Mouse (Mus musculus) neural tube, embryonic 13.5 days (tissue): Measurements from ENCODE around the gene Ahnak2. TPM values are rescaled to one million over a fixed set of nuclear protein-coding genes. Genes with fewer than 3 reads are reported as not detected.

Experiments used
- ATAC-seq: fragments of 200-750 bp; cut with Nextera tagmentation; 2 replicates; pipeline ENCODE4 v1.8.0; 2017; ENCODE audit warnings: low read depth, mild to moderate bottlenecking, moderate TSS enrichment, moderate library complexity
- H3K27ac ChIP-seq: fragments of 300-500 bp; sonication (generic); replicated peaks from 2 replicates; pipeline ENCODE4 v1.5.1; 2015; ENCODE audit warnings: moderate library complexity, mild to moderate bottlenecking, inconsistent platforms
- H3K27me3 ChIP-seq: fragments of 300-500 bp; sonication (generic); 2 replicates; pipeline ENCODE4 v1.6.1; 2015; ENCODE audit warnings: mild to moderate bottlenecking, inconsistent platforms
- H3K36me3 ChIP-seq: fragments of 300-500 bp; sonication (generic); 2 replicates; pipeline ENCODE4 v1.6.1; 2015; ENCODE audit warnings: mild to moderate bottlenecking, inconsistent platforms
- H3K4me1 ChIP-seq: fragments of 300-500 bp; sonication (generic); replicated peaks from 2 replicates; pipeline ENCODE4 v1.6.1; 2015; ENCODE audit warnings: inconsistent platforms
- H3K4me2 ChIP-seq: fragments of 300-500 bp; sonication (generic); 2 replicates; pipeline ENCODE4 v1.6.1; 2015; ENCODE audit warnings: inconsistent platforms, mild to moderate bottlenecking, moderate library complexity
- H3K4me3 ChIP-seq: fragments of 300-500 bp; sonication (generic); 2 replicates; pipeline ENCODE4 v1.5.1; 2015; ENCODE audit warnings: mild to moderate bottlenecking, inconsistent platforms
- H3K9ac ChIP-seq: fragments of 300-500 bp; sonication (generic); 2 replicates; pipeline ENCODE4 v1.6.1; 2015; ENCODE audit warnings: moderate library complexity, mild to moderate bottlenecking, inconsistent platforms
- H3K9me3 ChIP-seq: fragments of 300-500 bp; sonication (generic); 2 replicates; pipeline ENCODE4 v1.6.1; 2016; ENCODE audit warnings: inconsistent platforms
- WGBS: fragments of 180-500 bp; shearing (Covaris S2); methylation state at CpG from one replicate; pipeline ENCODE4 v1.1.7; 2015; 5-methylcytosine and 5-hydroxymethylcytosine counted together
- polyA plus RNA-seq: library from polyadenylated mRNA; unstranded; fragments of >200 nt; fragmentation: Nextera tagmentation; extraction: Ambion mirVana; gene quantifications from 2 replicates; pipeline ENCODE4 v1.2.1, GENCODE M21; 2015

Ahnak2 gene
- polyA plus RNA-seq, 1 experiment from 2014 or later = 2.8 TPM

DNA sequence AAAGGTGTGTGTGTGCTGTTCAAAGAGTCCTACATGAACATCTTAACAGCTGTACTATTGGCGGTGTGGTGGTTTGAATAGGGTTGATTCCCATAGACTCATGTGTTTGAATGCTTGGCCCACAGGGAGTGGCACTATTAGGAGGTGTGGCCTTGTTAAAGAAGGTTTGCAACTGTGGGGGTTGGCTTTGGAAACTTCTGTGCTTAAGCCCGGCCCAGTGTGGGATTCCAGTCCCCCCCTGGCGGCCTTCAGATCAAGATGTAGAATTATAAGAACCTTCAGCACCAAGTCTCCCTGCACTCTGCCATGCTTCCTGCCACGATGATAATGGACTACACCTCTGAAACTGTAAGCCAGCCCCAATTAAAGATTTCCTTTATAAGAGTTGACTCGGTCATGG, 30.0 kb upstream of the Ahnak2 start:
- Histone ChIP-seq H3K4me1 (peaks cover 33% of the 10 kb centered on the region), H3K27ac (no peak overlapping the region), H3K9ac (no peak overlapping the region), H3K4me3 (no peak overlapping the region), H3K4me2 (no peak overlapping the region), H3K36me3 (peaks cover 18% of the 10 kb centered on the region), H3K27me3 (no peaks in the 10 kb centered on the region), H3K9me3 (no peaks in the 10 kb centered on the region)
- ATAC-seq = no peak
- 91% methylated on average over 5 of the region's 5 CpGs for WGBS

DNA sequence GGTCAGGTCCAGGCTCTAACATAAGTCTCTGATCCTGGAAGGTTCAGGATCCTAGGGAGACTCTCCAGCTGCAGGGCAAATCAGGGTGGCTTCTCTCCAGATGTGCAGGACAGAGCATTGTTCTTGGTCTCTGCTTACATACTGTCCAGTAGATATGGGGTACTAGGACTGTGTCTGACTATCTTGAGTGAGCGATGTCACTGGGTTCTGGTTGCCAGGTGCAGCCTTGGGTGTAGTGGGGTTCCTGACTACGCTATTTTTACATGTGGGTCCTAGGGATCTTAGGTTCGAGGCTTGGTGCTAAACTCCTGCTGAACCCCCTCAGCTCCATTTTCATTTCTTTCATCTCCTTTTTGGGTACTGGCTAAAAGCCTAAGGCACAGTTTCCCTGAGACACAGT, 28.1 kb upstream of the Ahnak2 start:
- peaks cover 27% of the 10 kb centered on the region for H3K36me3 ChIP-seq
- 92% methylated on average over 3 of the region's 3 CpGs for WGBS
- H3K27ac ChIP-seq = no peak overlapping the region
- H3K27me3 ChIP-seq = no peaks in the 10 kb centered on the region
- no peak for ATAC-seq
- H3K4me1 ChIP-seq = peaks cover 52% of the 10 kb centered on the region
- H3K4me3 ChIP-seq = peak overlapping the region; percentile 97
- peak overlapping the region; percentile 87 for H3K9ac ChIP-seq
- H3K9me3 ChIP-seq = no peaks in the 10 kb centered on the region
- peak overlapping the region; percentile 77 for H3K4me2 ChIP-seq

DNA sequence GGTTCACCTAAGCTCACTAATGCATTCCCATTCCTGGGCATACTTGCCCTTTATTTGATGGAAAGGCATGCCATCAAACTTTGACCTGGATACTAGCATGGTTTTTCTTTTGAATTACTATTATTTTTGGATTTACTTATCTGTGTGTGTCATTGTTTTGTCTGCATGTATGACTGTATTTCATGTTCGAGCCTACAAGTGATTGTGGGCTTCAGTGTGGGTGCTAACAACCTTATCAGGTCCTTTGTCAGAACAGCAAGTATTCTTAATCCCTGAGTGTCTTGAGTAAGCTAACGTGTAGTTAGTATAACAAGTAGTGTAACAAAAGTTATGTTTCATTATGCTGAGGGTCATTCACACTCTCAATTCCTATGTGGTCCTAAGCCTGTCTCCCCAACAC, 27.7 kb upstream of the Ahnak2 start:
- no peak for ATAC-seq
- peaks cover 30% of the 10 kb centered on the region for H3K36me3 ChIP-seq
- WGBS = 38% methylated on average over 2 of the region's 2 CpGs
- no peaks in the 10 kb centered on the region for H3K27me3 ChIP-seq
- H3K4me3 ChIP-seq = peak overlapping the region; percentile 97
- no peaks in the 10 kb centered on the region for H3K9me3 ChIP-seq
- peaks cover 54% of the 10 kb centered on the region for H3K4me1 ChIP-seq
- H3K27ac ChIP-seq = peak overlapping the region; percentile 84
- H3K4me2 ChIP-seq = peak overlapping the region; percentile 77
- peak overlapping the region; percentile 87 for H3K9ac ChIP-seq

DNA sequence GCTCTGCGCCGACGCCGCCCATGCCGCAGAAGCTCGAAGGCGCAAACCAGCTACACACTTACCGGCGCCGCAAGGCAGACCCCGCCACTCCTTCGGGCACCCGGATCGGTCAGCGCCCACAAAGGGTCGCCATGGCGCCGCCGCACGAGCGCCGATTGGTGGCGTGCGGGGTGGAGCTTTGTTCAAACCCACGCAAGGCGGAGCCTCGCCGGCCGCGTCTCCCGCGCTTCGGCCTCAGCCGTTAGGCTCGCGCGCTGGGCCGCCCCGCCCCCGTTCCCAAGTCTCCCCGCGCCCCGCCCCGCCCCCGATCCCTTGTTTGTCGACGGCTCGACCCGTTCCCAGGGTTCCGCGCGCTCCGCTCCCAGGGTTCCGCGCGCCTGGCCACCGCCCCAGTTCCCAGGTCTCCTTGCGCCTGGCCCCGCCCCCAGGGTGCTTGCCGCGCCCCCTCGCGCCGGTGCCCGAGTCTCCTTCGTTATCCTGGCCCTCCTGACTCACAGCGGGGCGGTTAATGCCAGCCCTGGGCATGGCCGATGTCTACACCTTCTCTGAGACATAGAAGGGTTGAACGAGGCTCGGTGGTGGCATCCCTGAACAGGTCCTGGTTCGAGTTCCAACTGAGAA, 26.9 kb upstream of the Ahnak2 start, which contains the start of gene Cdca4:
TSS of gene Cdca4 (minus strand) at position 180 of the 621 bp plus-strand sequence.
- H3K9me3 ChIP-seq = no peaks in the 10 kb centered on the region
- H3K27me3 ChIP-seq = no peaks in the 10 kb centered on the region
- H3K4me2 ChIP-seq = peak within 1 kb of the TSS; percentile 97
- H3K27ac ChIP-seq = peak within 1 kb of the TSS; percentile 94
- H3K36me3 ChIP-seq = peaks cover 37% of the 10 kb centered on the region
- peak within 1 kb of the TSS; percentile 98 for H3K9ac ChIP-seq
- peak; percentile 97 for ATAC-seq
- peaks cover 62% of the 10 kb centered on the region for H3K4me1 ChIP-seq
- H3K4me3 ChIP-seq = peak within 1 kb of the TSS; percentile 97
- WGBS = under 1% methylated on average over 72 of the region's 72 CpGs

DNA sequence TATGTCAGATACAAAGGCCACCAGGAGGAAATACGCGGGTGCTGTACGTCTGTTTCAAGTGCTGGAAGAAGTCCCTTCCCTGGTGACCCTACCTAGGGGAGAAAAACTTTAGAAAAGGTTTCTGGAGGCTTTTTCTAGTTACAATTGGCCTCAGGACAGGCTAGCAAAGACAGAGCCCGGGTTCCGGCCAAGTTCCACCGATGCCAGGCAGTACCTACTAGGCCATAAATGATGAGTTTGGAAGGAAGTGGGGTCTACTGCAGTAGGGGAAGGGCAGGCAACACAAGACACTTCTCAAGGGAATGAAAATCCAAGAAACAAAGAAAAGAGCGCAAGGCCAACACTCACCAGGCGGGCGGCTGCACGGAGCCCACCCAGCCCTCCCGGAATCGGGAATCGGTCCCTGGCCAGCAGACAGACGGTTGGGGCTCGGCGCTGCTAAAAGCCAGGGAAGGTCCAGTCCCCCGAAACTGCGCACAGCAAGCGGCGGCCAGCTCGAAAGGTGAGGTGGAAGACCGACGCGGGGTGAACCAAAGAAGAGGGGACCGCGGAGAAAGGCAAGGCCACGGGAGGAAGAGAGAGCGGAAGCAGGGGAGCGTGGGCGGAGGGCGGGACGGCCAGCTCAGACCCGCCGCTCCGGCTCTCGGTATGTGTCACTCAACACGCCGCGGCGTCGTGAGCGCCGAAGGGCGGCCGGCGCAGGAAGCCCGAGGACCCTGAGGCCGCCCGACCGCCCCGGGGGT, 26.2 kb upstream of the Ahnak2 start:
- Histone ChIP-seq H3K27ac (peak overlapping the region; percentile 94), H3K4me2 (peak overlapping the region; percentile 97), H3K27me3 (no peaks in the 10 kb centered on the region), H3K4me1 (peaks cover 69% of the 10 kb centered on the region), H3K36me3 (peaks cover 38% of the 10 kb centered on the region), H3K9me3 (no peaks in the 10 kb centered on the region), H3K4me3 (peak overlapping the region; percentile 97), H3K9ac (peak overlapping the region; percentile 98)
- 1% methylated on average over 51 of the region's 51 CpGs for WGBS
- ATAC-seq = peak; percentile 80

DNA sequence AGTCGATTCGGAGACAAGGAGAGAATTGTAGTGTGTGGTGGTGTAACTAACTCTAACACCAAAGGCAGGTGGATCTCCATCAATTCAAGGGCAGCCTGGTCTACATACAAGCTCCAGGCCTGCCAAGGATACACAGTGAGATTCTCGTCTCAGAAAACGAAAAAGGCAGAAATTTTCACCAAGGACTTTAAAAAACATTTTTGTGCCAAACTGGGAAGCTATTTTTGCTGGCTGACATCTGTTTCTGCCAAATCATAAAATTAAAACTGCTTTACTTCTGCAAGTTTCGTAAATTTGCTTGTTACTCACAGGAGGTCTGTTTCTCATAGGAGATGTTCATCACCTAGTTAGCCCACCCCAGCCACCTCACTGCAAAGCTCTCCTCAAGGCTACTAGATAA, 23.4 kb upstream of the Ahnak2 start:
- Histone ChIP-seq H3K27ac (no peak overlapping the region), H3K9ac (peak overlapping the region; percentile 98; the same call in 1 of the 2 replicates), H3K36me3 (peaks cover 39% of the 10 kb centered on the region), H3K4me2 (no peak overlapping the region), H3K9me3 (no peaks in the 10 kb centered on the region), H3K4me3 (no peak overlapping the region), H3K27me3 (no peaks in the 10 kb centered on the region), H3K4me1 (peaks cover 72% of the 10 kb centered on the region)
- 94% methylated on average over 5 of the region's 5 CpGs for WGBS
- no peak for ATAC-seq

DNA sequence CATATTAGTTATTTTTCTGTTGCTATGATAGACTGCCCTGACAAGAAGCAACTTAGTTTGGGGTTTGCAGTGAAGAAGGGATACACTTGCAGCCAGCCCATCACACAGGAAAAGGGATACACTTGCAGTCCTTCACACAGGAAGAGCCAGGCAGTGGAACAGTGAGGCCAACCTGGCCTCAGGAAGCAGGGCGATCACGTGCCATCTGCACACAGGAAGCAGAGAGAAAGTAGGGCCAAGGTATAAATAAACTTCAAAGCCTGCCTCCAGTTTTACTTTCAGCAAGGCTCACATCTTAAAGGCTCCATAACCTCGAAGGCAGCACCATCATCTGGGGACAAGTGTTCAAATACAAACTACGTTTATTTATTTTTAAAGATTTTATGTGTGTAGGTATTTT, 20.8 kb upstream of the Ahnak2 start:
- Histone ChIP-seq H3K4me1 (peaks cover 59% of the 10 kb centered on the region), H3K27me3 (no peaks in the 10 kb centered on the region), H3K27ac (no peak overlapping the region), H3K4me2 (no peak overlapping the region), H3K9ac (no peak overlapping the region), H3K4me3 (no peak overlapping the region), H3K9me3 (no peaks in the 10 kb centered on the region), H3K36me3 (peaks cover 63% of the 10 kb centered on the region)
- ATAC-seq = no peak
- WGBS = 83% methylated on average over 4 of the region's 4 CpGs

DNA sequence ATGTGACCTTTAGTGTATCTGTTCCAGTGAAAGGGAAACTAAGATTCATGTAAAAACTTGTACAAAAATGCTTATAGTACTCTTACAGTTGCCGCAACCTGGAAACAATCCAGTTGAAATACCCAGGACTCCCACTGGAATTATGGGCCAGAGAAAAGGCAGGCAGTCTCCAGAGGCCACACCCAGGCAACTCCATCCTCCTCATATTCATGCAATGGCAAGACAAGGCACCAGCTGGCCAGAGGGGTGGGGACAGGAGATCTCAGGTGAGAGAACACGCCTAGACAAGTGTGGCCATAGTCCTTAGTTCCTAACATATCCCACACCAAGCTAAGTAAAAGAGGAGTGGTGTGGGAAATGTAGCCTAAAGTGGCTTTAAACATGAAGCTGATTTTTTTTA, 20.2 kb upstream of the Ahnak2 start:
- no peaks in the 10 kb centered on the region for H3K9me3 ChIP-seq
- no peak overlapping the region for H3K27ac ChIP-seq
- 79% methylated on average over 2 of the region's 2 CpGs for WGBS
- ATAC-seq = no peak
- no peaks in the 10 kb centered on the region for H3K27me3 ChIP-seq
- no peak overlapping the region for H3K4me3 ChIP-seq
- H3K4me2 ChIP-seq = no peak overlapping the region
- no peak overlapping the region for H3K9ac ChIP-seq
- peaks cover 53% of the 10 kb centered on the region for H3K4me1 ChIP-seq
- peaks cover 68% of the 10 kb centered on the region for H3K36me3 ChIP-seq

DNA sequence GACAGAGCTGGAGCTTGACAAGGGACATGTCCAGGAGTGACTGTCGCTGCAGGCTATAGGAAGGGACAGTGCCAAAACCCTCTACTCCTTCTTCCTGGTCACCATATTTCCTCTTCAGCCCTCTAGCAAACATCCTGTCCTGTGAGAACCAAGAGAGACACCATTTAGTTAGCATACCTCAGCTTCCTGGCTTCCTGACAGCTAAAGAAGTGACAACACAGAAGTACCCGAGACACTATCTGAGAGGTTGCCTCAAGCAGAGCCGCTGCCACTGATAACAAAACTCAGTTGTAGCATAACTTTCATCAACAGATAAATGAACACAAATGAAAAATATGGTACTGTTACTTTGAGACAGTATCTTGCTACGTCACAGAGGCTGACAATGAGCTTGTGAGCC, 19.5 kb upstream of the Ahnak2 start:
- H3K36me3 ChIP-seq = peaks cover 68% of the 10 kb centered on the region
- H3K27me3 ChIP-seq = no peaks in the 10 kb centered on the region
- H3K27ac ChIP-seq = no peak overlapping the region
- 93% methylated on average over 4 of the region's 4 CpGs for WGBS
- no peak overlapping the region for H3K4me3 ChIP-seq
- peaks cover 46% of the 10 kb centered on the region for H3K4me1 ChIP-seq
- ATAC-seq = no peak
- H3K9ac ChIP-seq = no peak overlapping the region
- no peaks in the 10 kb centered on the region for H3K9me3 ChIP-seq
- no peak overlapping the region for H3K4me2 ChIP-seq

DNA sequence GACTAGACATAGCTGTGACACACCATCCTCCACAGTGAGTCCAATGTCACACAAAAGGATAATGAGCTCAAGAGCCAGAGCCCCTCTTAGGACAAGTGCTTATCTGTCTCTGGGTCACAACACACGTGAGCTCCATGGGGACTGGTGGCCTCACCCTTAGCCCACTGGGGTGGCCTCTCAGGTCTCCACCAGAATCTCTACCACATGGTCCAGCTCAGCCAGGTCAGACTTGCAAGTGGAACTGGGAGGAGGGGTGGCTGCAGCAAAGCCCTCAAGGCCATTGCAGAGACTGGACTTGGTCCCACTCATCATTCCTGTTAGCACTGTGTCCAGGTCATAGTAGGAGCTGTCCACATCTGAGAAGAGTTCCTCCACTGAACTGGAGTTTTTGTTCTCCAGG, 18.8 kb upstream of the Ahnak2 start:
- Histone ChIP-seq H3K36me3 (peaks cover 67% of the 10 kb centered on the region), H3K9ac (no peak overlapping the region), H3K9me3 (no peaks in the 10 kb centered on the region), H3K4me2 (no peak overlapping the region), H3K4me1 (peaks cover 39% of the 10 kb centered on the region), H3K27me3 (no peaks in the 10 kb centered on the region), H3K27ac (no peak overlapping the region), H3K4me3 (no peak overlapping the region)
- 79% methylated on average over 1 of the region's 1 CpGs for WGBS
- no peak for ATAC-seq

DNA sequence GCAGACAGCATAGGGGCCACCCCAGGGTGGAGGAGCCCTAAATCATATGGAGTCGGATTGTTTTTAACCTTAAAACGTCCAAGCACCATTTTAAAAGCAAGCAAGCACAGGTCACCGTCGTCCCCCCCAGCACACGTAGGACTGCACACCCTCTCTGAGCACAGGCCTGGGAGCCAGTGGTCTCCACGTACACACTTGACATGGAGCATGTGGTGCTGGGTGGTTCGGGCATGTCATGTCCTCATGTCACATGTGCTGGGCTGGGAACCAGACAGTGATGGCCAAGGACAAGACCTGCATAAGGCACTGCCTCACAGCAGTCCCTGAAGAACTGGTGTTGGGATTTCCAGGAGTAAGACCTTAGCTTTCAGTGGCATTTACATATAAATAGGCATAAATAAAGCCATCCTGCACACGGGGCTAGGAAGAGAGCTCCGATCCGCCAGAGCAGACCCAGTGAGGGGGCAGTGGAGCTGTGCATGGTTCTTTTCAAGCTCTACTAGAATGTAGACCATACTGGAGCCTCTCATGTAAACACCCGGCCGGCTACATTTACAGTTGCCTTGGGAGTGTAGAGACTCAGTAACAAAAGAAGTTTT, 18.0 kb upstream of the Ahnak2 start:
- H3K27me3 ChIP-seq = no peaks in the 10 kb centered on the region
- H3K27ac ChIP-seq = no peak overlapping the region
- H3K36me3 ChIP-seq = peaks cover 70% of the 10 kb centered on the region
- no peak overlapping the region for H3K4me3 ChIP-seq
- no peak for ATAC-seq
- H3K4me2 ChIP-seq = no peak overlapping the region
- H3K9me3 ChIP-seq = no peaks in the 10 kb centered on the region
- 78% methylated on average over 12 of the region's 12 CpGs for WGBS
- peaks cover 32% of the 10 kb centered on the region for H3K4me1 ChIP-seq
- H3K9ac ChIP-seq = no peak overlapping the region

DNA sequence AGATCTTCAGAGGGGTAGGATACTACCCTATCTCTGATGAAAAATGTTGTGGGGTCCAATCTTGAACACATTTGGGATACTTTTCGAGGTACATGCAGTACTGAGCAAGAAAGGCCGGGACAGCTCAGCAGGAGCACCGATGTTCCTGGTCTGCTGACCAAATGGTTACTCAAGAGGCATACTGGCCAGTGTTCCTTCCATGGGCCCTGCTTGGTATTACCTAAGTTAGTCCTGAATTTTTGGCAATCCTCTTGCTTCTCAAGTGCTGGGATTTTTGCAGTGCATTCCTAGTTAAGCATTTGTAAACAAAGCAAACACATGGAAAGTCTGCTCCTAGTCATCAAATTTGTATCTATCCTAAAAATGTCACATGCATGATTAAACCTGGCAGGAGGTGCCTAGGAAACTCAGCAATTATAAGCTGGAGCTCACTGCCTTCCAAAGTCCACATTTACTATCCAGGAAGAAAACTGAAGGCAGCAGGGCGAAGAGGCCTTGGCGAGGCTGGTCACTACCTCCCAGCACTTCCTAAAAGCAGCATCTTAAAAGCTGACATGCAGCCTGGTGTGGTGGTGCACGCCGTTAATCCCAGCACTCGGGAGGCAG, 16.7 kb upstream of the Ahnak2 start:
- H3K4me3 ChIP-seq = no peak overlapping the region
- peaks cover 20% of the 10 kb centered on the region; the same call in 1 of the 2 replicates for H3K4me1 ChIP-seq
- H3K27me3 ChIP-seq = no peaks in the 10 kb centered on the region
- H3K9me3 ChIP-seq = no peaks in the 10 kb centered on the region
- peaks cover 74% of the 10 kb centered on the region for H3K36me3 ChIP-seq
- H3K4me2 ChIP-seq = no peak overlapping the region
- H3K9ac ChIP-seq = no peak overlapping the region
- WGBS = 94% methylated on average over 8 of the region's 8 CpGs
- ATAC-seq = no peak
- no peak overlapping the region for H3K27ac ChIP-seq
